Mouse (Mus musculus): Measurements from ENCODE around the gene Scnn1g. TPM values are rescaled to one million over a fixed set of nuclear protein-coding genes. Genes with fewer than 3 reads are reported as not detected.

Scnn1g gene
- polyA plus RNA-seq (2012; rRNA removed; ENCODE audit: low replicate concordance): 0.36 and 0.45 TPM in 2 replicates

DNA sequence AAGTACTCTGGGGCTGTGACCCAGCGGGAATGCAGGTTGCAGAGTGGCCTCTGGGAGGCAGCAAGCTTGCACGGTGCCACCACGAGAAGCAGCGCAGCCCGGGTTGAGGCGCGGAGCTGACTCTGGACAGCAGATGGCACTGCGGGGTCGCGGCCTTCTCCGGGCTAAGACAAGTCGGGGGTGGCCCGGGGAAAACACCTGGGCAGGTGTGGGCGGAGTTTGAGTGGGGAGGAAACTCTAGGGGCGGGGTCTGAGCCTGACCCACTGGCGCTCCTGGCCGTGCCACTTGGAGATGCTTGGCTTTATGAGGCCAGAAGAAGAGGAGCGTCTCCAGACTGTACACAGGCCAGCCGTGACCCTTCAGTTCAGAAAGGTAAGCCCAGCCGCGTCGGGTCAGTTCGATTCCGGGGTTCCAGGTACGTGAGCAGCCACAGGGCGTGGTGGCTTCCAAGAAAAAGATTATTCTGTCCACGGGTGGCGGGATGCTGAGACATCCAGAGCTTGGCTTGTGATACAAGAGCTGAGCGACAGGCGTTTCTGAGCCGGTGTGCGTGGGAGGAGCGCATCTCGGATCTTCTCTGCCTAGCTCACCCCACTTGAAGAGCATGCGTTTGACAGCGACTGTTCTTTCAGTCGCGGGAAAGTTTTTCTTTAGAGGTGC, at the start of gene Scnn1g:
Scnn1g (plus strand) TSS at position 309 of the 661 bp plus-strand sequence.

DNA sequence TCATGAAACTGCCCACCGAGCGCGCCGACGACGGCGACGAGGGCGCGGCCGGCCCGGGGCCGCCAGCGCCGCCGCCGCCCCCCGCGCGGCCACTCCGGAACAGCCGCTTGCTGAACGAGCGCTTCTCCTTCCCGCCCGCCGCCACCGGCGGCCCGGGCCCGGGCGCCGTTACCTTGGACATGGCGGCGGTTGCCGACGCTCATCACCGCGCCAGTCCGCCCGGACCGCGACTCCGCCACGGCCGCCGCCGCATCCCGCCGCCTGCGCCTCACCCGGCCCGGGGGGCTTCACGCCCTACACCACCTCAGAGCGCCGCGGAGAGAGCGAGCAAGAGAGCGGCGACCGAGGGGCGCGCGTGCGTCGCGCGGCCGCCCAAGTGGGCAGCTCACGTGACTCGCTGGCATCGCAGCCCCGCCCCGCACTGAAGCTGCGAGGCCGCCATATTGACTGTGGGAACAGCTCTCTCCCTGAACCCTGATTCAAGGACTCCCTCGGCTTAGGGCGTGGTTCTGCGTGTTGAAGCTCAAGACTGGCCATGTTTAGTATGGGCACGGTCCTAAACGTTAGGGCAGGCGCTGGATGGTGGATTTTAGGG, 27.1 kb upstream of the Scnn1g start, which contains the start of gene Usp31:
Usp31 (minus strand) TSS at position 181 of the 595 bp plus-strand sequence.

Other genes starting within 250 kb of the Scnn1g start
- gene Usp31, start 27.2 kb upstream of the Scnn1g start, polyA plus RNA-seq (2012; rRNA removed; ENCODE audit: low replicate concordance): 3.1 and 5.1 TPM in 2 replicates
- gene Scnn1b, start 130.6 kb downstream of the Scnn1g start, polyA plus RNA-seq (2012; rRNA removed; ENCODE audit: low replicate concordance): 8.2 and 9.6 TPM in 2 replicates
- 23.0 and 24.2 TPM in 2 replicates for gene Cog7, start 247.2 kb downstream of the Scnn1g start, polyA plus RNA-seq (2012; rRNA removed; ENCODE audit: low replicate concordance)